In the genomic region with DNA sequence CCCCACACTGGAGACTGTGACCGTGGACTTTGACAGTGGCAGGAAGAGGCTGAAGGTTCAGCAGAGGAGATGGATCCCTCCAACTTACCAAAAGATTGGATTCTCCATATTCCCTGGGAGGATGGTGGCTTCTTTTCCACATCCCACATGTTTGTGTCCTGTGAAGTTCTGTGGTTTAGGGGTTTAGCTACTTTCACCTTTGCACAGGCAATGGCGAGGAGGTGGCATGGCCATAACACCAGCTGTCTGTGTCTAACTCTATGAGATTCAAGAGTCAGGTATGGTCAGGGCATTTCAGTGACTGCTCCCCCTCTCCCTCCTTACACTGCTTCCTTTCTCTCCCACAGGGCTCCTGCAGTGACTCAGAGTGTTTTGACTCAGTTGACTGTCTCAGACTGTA, we compare ENCODE assay signal across 45 mouse cellular contexts. TPM values are rescaled to one million over a fixed set of nuclear protein-coding genes. Genes with fewer than 3 reads are reported as not detected.
"Had no signal": no experiment of that assay in that cellular context is flagged by ENCODE, and none has a peak within 500 bp of the region (broad histone marks: within the 10 kb centered on the region; RNA-seq: fewer than 3 reads in every experiment).

No protein-coding gene starts in this region.

- H3K36me3 ChIP-seq: heart, embryonic 10.5 days; heart, embryonic 12.5 days; heart, embryonic 13.5 days; heart, embryonic 15.5 days; hindbrain, embryonic 10.5 days; hindbrain, embryonic 12.5 days; hindbrain, embryonic 13.5 days; hindbrain, embryonic 15.5 days; intestine, embryonic 15.5 days; kidney, embryonic 15.5 days had no signal

- H3K4me3 ChIP-seq: heart, embryonic 10.5 days; heart, embryonic 12.5 days; heart, embryonic 13.5 days; heart, embryonic 15.5 days; hindbrain, embryonic 10.5 days; hindbrain, embryonic 12.5 days; hindbrain, embryonic 13.5 days; hindbrain, embryonic 15.5 days; intestine, embryonic 15.5 days; kidney, embryonic 15.5 days had no signal

- DNase-seq: heart, postnatal 10 days; heart, postnatal 14 days; heart, postnatal 4 days; kidney, adult 11 months; kidney, adult 18-20 months; kidney, adult 2 months; kidney, adult 8-10 months; kidney, adult 9 months; kidney, postnatal 10 days; kidney, postnatal 14 days; kidney, postnatal 25 days; kidney, postnatal 36 days; kidney, postnatal 4 days; layer of hippocampus, adult 9-11 months; layer of hippocampus, postnatal 36 days had no signal

- H3K27ac ChIP-seq: heart, embryonic 10.5 days; heart, embryonic 13.5 days; heart, embryonic 15.5 days; hindbrain, embryonic 10.5 days; hindbrain, embryonic 12.5 days; hindbrain, embryonic 13.5 days; hindbrain, embryonic 14.5 days; hindbrain, embryonic 15.5 days; hindbrain, postnatal 0 days; intestine, embryonic 15.5 days; kidney, embryonic 15.5 days; kidney, postnatal 0 days had no signal

RNA-seq across cellular contexts. Expression of gene H2-Aa, which starts 18.9 kb away (rescaled TPM):
- polyA plus RNA-seq: heart, embryonic 11.5 days; hindbrain, embryonic 10.5 days; hindbrain, embryonic 11.5 days had no signal

RNA-seq across cellular contexts. Expression of gene H2-Ob, which starts 30.0 kb away (rescaled TPM):
- polyA plus RNA-seq: heart, embryonic 10.5 days; heart, embryonic 11.5 days; heart, embryonic 13.5 days; heart, embryonic 14.5 days; hindbrain, embryonic 11.5 days; hindbrain, embryonic 12.5 days; hindbrain, embryonic 14.5 days; kidney, embryonic 14.5 days had no signal

RNA-seq across cellular contexts. Expression of gene H2-Eb2, which starts 56.7 kb away (rescaled TPM):
- total RNA-seq: heart, adult 8-10 months; heart, postnatal 10 days; heart, postnatal 25 days; heart, postnatal 4 days; hematopoietic stem cell, adult 5-6 weeks; layer of hippocampus, adult 18-20 months; layer of hippocampus, adult 8-10 months; layer of hippocampus, postnatal 10 days; layer of hippocampus, postnatal 14 days; layer of hippocampus, postnatal 25 days; layer of hippocampus, postnatal 36 days; left cerebral cortex, adult 18-20 months had no signal
- polyA plus RNA-seq: heart, embryonic 10.5 days; heart, embryonic 11.5 days; heart, embryonic 12.5 days; heart, embryonic 13.5 days; heart, embryonic 14.5 days; heart, embryonic 15.5 days; heart, postnatal 0 days; hindbrain, embryonic 10.5 days; hindbrain, embryonic 11.5 days; intestine, embryonic 14.5 days; intestine, embryonic 15.5 days; intestine, embryonic 16.5 days; intestine, postnatal 0 days; kidney, embryonic 15.5 days; kidney, postnatal 0 days had no signal
